ENCODE assay signal across 29 mouse cellular contexts in the genomic region with DNA sequence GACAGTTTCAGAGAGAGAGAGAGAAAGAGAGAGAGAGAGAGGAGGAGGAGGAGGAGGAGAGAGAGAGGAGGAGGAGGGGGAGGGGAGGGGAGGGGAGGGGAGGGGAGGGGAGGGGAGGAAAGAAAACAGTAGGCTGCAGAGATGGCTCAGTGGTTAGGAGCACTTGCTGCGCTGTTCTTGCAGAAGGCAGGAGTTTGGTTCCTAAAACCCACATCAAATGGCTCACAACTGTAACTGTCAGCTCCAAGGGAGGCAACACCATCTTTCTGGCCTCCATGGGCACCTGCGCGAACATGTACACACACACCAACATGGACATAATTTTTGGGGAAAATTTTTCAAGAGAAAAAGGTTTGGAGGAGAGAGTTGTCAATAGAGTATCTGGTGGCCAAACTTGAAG. TPM values are rescaled to one million over a fixed set of nuclear protein-coding genes. Genes with fewer than 3 reads are reported as not detected.
DNase-seq lines count a peak whose midpoint lies in the region; TF ChIP-seq lines count a peak whose summit lies in the region.
"Had no signal": no experiment of that assay in that cellular context is flagged by ENCODE, and none has a peak within 500 bp of the region (broad histone marks: within the 10 kb centered on the region; RNA-seq: fewer than 3 reads in every experiment).

No protein-coding gene starts in this region.

- no peak for TF ChIP-seq POLR2A in thymus, adult 2 months (IDR thresholded peaks at IDR 0.05; ENCODE audit: control insufficient read depth, extremely low read depth, insufficient read depth, low read length, poor library complexity)

- peak; percentile 46 for DNase-seq in thymus, adult 2 months
- no peak for DNase-seq in thymus, postnatal 4 days
- peak; percentile 60 for DNase-seq in thymus, postnatal 0 days (ENCODE audit: low spot score)
- peak; percentile 22 to 47 for DNase-seq in thymus, postnatal 36 days
- no peak for DNase-seq in right cerebral cortex, postnatal 36 days (ENCODE audit: low spot score in 2 of 2)
- DNase-seq in layer of hippocampus, adult 18-20 months (ENCODE audit: low spot score in 2 of 2): no peak
- DNase-seq: adrenal gland, postnatal 10 days; adrenal gland, postnatal 36 days; B cell, adult 2 months; cerebellum, adult 11-12 months; cerebellum, adult 8-10 months; cerebellum, postnatal 10 days; cerebellum, postnatal 36 days; embryo, embryonic 11 days; gastrocnemius, postnatal 10 days; gastrocnemius, postnatal 36 days; heart, postnatal 4 days had no signal

- no peak for TF ChIP-seq CTCF in thymus, adult 2 months (IDR thresholded peaks at IDR 0.05; ENCODE audit: borderline replicate concordance, control insufficient read depth, extremely low read depth, insufficient read depth, low read length, poor library complexity)

- H3K4me3 ChIP-seq in thymus, adult 2 months (ENCODE audit: control insufficient read depth, insufficient read depth, low read length): no peak overlapping the region
- H3K4me3 ChIP-seq: embryonic facial prominence, embryonic 10.5 days; embryonic facial prominence, embryonic 13.5 days; erythroblast, embryonic 14.5 days; forebrain, embryonic 13.5 days; heart, adult 2 months; heart, embryonic 10.5 days; heart, embryonic 13.5 days had no signal

- H3K27ac ChIP-seq in thymus, adult 2 months (ENCODE audit: control insufficient read depth, insufficient read depth, low read length): peak overlapping the region; percentile 86
- H3K27ac ChIP-seq: embryonic facial prominence, embryonic 10.5 days; forebrain, embryonic 13.5 days; heart, adult 2 months; heart, embryonic 13.5 days; hindbrain, embryonic 14.5 days; hindbrain, postnatal 0 days had no signal

- 21% methylated on average over 3 of the region's 3 CpGs for WGBS in thymus, adult 2 months

- peaks cover 49% of the 10 kb centered on the region for H3K4me1 ChIP-seq in thymus, adult 2 months (replicated peaks; ENCODE audit: control insufficient read depth, insufficient read depth, low read length)
- H3K4me1 ChIP-seq: embryonic facial prominence, embryonic 13.5 days; forebrain, embryonic 13.5 days had no signal

- H3K36me3 ChIP-seq in thymus, adult 2 months (ENCODE audit: control insufficient read depth, insufficient read depth, low read length): no peaks in the 10 kb centered on the region
- H3K36me3 ChIP-seq: G1E had no signal

- no peaks in the 10 kb centered on the region for H3K27me3 ChIP-seq in thymus, adult 2 months (ENCODE audit: control insufficient read depth, insufficient read depth, low read length)
- H3K27me3 ChIP-seq: CH12.LX; embryonic facial prominence, embryonic 13.5 days; forebrain, embryonic 13.5 days; heart, embryonic 13.5 days; Patski had no signal

RNA-seq across cellular contexts. Expression of a gene that starts 9.8 kb away (rescaled TPM):
- 225 and 303 TPM in 2 replicates for polyA plus RNA-seq in thymus, adult 2 months (2012; rRNA removed)
- 30.0 and 37.4 TPM in 2 replicates for polyA plus RNA-seq in thymus, postnatal 0 days (2015; fragmentation: Nextera tagmentation; extraction: Ambion mirVana)
- 10 to 100 TPM; 55.0 to 57.9 TPM for total RNA-seq in layer of hippocampus, adult 18-20 months (2021)

RNA-seq across cellular contexts. Expression of a gene that starts 42.2 kb away (rescaled TPM):
- 155 and 173 TPM in 2 replicates for polyA plus RNA-seq in thymus, adult 2 months (2012; rRNA removed)
- 52.2 and 70.8 TPM in 2 replicates for polyA plus RNA-seq in thymus, postnatal 0 days (2015; fragmentation: Nextera tagmentation; extraction: Ambion mirVana)
- total RNA-seq in layer of hippocampus, adult 18-20 months (2021): 100 to 1,000 TPM in 1 of 2 experiments, 10 to 100 TPM in 1; 95.9 to 109 TPM
- polyA plus RNA-seq: G1E had no signal

Comparison
In these comparisons a context has a peak if more than half of its experiments do, and no peak if none do; other contexts are left out.
1. DNase-seq: peak in thymus, adult 2 months (single experiment), thymus, postnatal 0 days (single experiment) and thymus, postnatal 36 days (2 of 2); none in thymus, postnatal 4 days (single experiment), right cerebral cortex, postnatal 36 days (0 of 2) and layer of hippocampus, adult 18-20 months (0 of 2).